Mouse (Mus musculus) kidney, adult 2 months (tissue): ENCODE results near the gene Lama1. TPM values are rescaled to one million over a fixed set of nuclear protein-coding genes. Genes with fewer than 3 reads are reported as not detected.
"Not testable (repeated sequence)": the region's sequence is repeated elsewhere in the genome, so short reads cannot be mapped to it uniquely, and the experiment has no call there.

Experiments
- DNase-seq: peaks from one replicate; pipeline ENCODE4 v3.0.0; 2021
- H3K27ac ChIP-seq: fragments of 200-500 bp; 2 replicates; pipeline ENCODE4 v1.5.1; 2012; ENCODE audit warnings: low read depth, low read length, control low read depth, inconsistent platforms; ENCODE audit not compliant: insufficient read depth
- H3K27me3 ChIP-seq: fragments of 200-500 bp; replicated peaks from 2 replicates; pipeline ENCODE4 v1.6.1; 2012; ENCODE audit warnings: mild to moderate bottlenecking, moderate library complexity, low read length, inconsistent platforms; ENCODE audit not compliant: control insufficient read depth, insufficient read depth
- H3K36me3 ChIP-seq: fragments of 200-500 bp; 2 replicates; pipeline ENCODE4 v1.6.1; 2012; ENCODE audit warnings: mild to moderate bottlenecking, moderate library complexity, low read length, inconsistent platforms; ENCODE audit not compliant: control insufficient read depth, insufficient read depth
- H3K4me1 ChIP-seq: fragments of 200-500 bp; 2 replicates; pipeline ENCODE4 v1.6.1; 2011; ENCODE audit warnings: low read length; ENCODE audit not compliant: control insufficient read depth, insufficient read depth
- H3K4me3 ChIP-seq: fragments of 200-500 bp; 2 replicates; pipeline ENCODE4 v1.5.1; 2011; ENCODE audit warnings: mild to moderate bottlenecking, low read depth, low read length, control low read depth; ENCODE audit not compliant: insufficient read depth
- CTCF ChIP-seq: fragments of 200-500 bp; conservative IDR thresholded peaks from 2 replicates; pipeline ENCODE4 v1.5.1; 2011; ENCODE audit warnings: low read depth, mild to moderate bottlenecking, control low read depth, low read length, moderate library complexity, mixed read lengths; ENCODE audit not compliant: insufficient read depth, insufficient read length
- POLR2A ChIP-seq: fragments of 200-500 bp; IDR thresholded peaks from one replicate; pipeline ENCODE4 v1.6.1; 2011; ENCODE audit warnings: low read depth, low read length, control low read depth
- WGBS: fragments of 180-500 bp; shearing (Covaris S2); methylation state at CpG from one replicate; pipeline ENCODE4 v1.1.7; 2018; 5-methylcytosine and 5-hydroxymethylcytosine counted together
- polyA plus RNA-seq: library from polyadenylated mRNA; depleted of rRNA; stranded (reverse); fragments of >200 nt; gene quantifications from 2 replicates; pipeline ENCODE4 v1.2.3, GENCODE M21; 2012

Lama1 gene
- polyA plus RNA-seq, 1 experiment: 8.1 TPM

DNA sequence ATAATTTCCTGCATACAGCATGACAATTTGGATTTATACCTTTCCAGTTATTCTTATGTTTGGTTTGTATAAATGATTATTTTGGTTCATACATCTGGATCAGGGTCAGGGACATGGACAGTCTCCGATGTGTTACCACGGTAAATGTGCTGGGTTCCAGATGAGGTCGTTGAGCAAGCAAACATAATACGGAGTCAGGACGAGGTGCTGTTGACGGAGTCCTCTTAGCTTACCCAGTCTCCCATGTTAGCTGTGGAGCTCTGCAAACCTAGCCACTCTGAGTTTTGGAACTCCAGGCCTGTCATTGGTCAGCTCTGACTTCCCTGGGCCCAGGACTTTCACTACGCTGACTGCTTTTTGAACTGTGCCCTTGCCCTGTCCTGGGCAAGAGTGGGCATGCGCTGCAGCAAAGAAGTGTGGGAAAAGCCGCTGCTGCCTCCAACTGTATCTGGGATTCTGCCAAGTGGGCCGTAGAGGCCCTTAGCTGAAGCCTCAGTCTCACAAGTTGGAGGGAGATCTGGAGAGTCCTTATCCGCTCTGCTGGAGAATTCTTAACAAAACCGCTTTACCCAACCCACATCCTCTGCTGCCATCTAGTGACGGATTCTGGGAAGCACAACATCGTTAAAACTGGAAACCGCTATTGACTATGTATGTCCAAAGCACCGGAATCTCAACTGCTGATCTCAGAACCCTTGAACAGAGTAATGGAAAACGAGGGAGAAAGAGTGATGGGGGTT, 140.5 kb downstream of the Lama1 start:
- 47% methylated on average over 17 of the region's 17 CpGs for whole genome bisulfite sequencing
- peak; percentile 79 for DNase-seq

DNA sequence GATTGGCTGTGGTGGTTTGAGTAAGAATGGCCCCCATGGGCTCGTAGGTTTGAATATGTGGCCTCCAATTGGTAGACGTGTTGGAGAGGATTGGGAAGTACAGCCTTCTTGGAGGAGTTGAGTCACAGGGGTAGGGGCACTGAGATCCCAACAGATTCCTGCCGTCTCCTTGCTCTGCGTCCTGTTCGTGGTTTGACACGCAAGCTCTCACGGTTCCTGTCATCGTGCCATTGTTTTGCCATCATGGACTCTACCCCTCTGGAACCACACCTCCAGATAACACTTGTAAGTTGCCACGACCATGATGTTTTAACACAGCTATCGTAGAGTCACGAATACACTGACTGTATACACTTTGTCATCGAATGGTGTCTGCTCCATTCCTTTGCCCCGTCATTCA, 141.9 kb downstream of the Lama1 start:
- H3K27ac ChIP-seq: no peak overlapping the region
- no peaks in the 10 kb centered on the region for H3K27me3 ChIP-seq
- no peak for DNase-seq
- WGBS: 88% methylated on average over 13 of the region's 13 CpGs
- H3K36me3 ChIP-seq: no peaks in the 10 kb centered on the region
- H3K4me3 ChIP-seq: no peak overlapping the region
- TF ChIP-seq CTCF (no peak), POLR2A (no peak)
- no peaks in the 10 kb centered on the region for H3K4me1 ChIP-seq

More for the DNA sequence above, 140.5 kb downstream of the Lama1 start:
- Histone ChIP-seq H3K27ac (no peak overlapping the region), H3K4me3 (no peak overlapping the region), H3K27me3 (no peaks in the 10 kb centered on the region), H3K36me3 (no peaks in the 10 kb centered on the region), H3K4me1 (no peaks in the 10 kb centered on the region)
- TF ChIP-seq POLR2A: no peak
- peak; percentile 75 for TF ChIP-seq CTCF

DNA sequence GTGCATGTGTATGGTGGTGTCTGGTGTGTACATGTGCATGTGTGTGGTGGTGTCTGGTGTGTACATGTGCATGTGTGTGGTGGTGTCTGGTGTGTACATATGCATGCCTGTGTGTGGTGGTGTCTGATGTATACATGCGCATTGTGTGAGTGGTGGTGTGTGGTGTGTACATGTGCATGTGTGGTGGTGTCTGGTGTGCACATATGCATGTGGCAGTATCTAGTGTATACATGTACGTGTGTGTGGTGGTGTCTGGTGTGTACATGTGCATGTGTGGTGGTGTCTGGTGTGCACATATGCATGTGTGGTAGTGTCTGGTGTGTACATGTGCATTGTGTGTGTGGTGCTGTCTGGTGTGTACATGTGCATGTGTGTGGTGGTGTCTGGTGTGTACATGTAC, 144.4 kb downstream of the Lama1 start:
- WGBS: 99% methylated on average over 2 of the region's 2 CpGs
- not testable (repeated sequence) for H3K4me1 ChIP-seq, H3K4me3 ChIP-seq, DNase-seq, H3K27ac ChIP-seq, H3K27me3 ChIP-seq, H3K36me3 ChIP-seq

DNA sequence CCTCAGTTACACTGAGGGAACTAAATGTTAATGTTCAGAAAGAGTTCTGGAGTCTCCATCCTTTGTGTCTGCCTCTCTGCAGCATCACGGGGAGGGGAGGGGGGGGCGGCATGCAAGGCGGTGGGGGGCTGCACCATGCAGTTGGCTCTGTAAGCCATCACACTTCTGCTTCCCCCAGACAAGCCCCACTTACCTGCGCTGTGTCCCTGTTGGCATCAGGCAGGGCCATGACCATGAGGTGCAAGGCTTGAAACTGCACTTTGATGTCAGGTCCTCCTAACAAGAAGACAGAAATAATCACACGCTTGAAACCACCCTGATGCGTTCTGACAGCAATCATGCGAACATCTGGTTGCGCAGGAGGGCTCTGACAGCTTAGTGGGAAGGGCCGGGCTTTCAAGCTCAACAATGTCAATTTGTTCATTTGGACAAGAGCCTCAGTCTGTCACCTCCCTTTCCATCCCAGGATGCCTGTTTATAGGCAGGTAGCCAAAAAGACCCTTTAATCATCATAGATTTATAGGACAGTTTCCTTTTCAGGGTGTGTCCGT, 164.1 kb downstream of the Lama1 start:
- no peak overlapping the region for H3K27ac ChIP-seq

DNA sequence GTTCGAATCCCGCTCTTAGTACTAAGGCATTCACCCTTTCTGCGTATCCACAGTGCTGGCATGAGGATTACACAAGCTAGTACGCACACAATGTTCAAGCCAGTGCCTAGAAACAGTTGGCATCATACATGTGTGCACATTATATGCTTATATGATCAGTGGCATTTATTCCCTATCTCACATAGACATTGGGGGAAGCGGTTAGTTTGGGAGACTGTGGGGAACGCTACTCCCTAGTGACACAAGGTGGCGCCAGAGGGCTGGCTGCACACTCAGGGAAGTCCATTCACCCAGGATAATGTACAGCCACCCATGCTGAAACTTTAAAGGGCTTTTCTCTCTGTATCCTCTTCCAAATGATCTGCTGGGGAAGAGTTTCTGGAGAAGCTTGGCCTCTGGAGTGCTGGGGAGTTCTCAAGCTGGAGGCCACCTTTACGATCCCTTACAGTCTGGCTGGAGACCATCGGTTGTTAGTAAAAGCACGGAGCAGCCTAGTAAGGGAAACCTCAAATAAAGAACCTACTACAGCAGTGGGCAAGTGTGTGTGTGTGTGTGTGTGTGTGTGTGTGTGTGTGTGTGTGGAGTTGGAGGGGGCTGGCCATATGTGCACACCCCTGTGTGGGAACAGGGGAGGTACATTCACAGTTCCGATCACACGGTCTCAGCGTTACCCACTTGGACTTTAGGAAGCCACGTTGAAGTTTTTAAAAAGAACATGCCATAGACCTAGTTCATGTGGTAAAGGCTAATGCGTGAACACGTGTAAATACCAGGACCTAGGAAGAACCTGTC, 164.9 kb downstream of the Lama1 start:
- WGBS: 78% methylated on average over 16 of the region's 16 CpGs
- peak; percentile 48 for DNase-seq
- Histone ChIP-seq H3K27me3 (no peaks in the 10 kb centered on the region), H3K36me3 (no peaks in the 10 kb centered on the region), H3K27ac (no peak overlapping the region), H3K4me1 (no peaks in the 10 kb centered on the region; the same call in 1 of the 2 replicates), H3K4me3 (no peak overlapping the region)
- no peak for TF ChIP-seq POLR2A
- peak; percentile 89 for TF ChIP-seq CTCF

More for the DNA sequence above, 164.1 kb downstream of the Lama1 start:
- Histone ChIP-seq H3K4me1 (no peaks in the 10 kb centered on the region), H3K4me3 (no peak overlapping the region), H3K27me3 (no peaks in the 10 kb centered on the region), H3K36me3 (no peaks in the 10 kb centered on the region)
- WGBS: 93% methylated on average over 10 of the region's 10 CpGs
- TF ChIP-seq POLR2A: no peak
- no peak for TF ChIP-seq CTCF
- no peak for DNase-seq

DNA sequence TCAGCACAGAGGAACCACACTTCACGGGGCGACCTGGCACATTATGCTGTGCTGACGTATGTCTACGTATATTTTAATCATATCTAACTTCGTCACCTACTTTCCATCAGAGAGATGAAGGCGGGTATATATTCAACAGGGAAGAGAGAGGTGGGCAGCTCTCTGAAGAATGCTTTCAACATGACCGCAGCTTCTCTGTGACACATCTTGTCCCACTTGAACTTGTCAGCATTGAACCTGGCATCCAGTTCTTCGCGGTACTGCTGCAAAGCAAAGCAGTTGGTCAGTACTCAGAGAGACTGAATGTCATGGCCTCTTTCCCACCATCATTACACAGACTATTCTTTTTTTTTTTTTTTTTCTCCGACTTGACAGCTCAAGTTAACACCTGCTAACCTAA, 167.3 kb downstream of the Lama1 start:
- Histone ChIP-seq H3K27ac (no peak overlapping the region), H3K4me3 (no peak overlapping the region), H3K4me1 (no peaks in the 10 kb centered on the region; the same call in 1 of the 2 replicates), H3K27me3 (no peaks in the 10 kb centered on the region), H3K36me3 (no peaks in the 10 kb centered on the region)
- no peak for DNase-seq
- WGBS: 93% methylated on average over 10 of the region's 10 CpGs
- TF ChIP-seq POLR2A: no peak
- no peak for TF ChIP-seq CTCF

DNA sequence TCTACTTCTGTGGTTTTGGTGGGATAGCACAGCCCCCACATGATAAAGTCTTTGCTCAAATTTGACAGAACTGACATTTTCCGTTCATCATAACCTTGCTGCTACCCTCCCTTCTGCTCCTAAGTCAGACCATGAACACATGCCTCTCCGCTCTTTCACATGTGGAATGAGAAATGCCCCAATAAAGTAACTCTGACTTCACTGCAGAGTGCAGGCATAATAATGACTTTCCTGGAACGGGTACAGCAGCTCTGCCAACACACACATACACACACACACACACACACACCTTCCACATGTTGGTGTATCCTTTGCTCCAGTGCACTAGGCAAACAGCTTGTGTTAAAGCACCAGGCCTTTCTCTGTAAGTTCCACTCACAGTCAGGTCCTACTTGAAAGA, 167.9 kb downstream of the Lama1 start:
- TF ChIP-seq CTCF (no peak), POLR2A (no peak)
- WGBS: 75% methylated on average over 3 of the region's 3 CpGs

More for the DNA sequence above, 167.9 kb downstream of the Lama1 start:
- H3K4me1 ChIP-seq: no peaks in the 10 kb centered on the region; the same call in 1 of the 2 replicates
- DNase-seq: no peak
- H3K27me3 ChIP-seq: no peaks in the 10 kb centered on the region
- no peaks in the 10 kb centered on the region for H3K36me3 ChIP-seq
- H3K27ac ChIP-seq: no peak overlapping the region
- no peak overlapping the region for H3K4me3 ChIP-seq
